9 mouse cellular contexts compared by ENCODE assay signal in the genomic region with DNA sequence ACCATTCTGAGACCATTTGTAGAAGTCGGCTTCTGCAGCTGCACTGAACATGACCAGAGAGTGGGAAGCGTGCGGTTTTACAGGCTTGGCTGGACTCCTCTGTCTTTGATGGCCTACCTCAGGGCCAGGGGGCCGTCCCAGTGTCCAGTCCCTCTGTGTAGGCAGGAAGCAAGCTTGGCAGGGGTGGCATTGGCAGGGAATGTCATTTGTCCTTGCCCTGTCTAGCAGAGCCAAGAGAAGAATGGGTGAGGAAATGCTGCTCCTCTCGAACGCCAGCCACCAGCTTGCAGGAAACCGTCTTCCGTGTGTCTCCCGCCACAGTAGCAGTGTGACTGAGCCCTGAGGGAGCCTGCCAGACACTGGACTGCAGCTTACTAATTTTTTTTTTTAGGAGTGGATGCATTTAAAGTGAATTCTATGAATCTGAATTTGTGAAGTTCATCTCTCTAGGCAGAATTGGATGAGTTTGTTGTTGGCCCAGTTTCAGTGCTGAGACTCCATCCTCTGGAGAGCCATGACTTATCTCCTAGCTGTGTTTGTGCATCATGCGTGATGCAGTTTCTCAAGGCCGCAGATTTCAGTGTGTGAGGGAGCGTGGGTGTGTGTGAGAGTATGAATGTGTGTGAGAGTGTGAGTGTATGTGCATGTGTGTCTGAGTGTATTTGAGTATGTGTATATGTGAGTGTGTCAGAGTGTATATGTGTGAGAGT. TPM values are rescaled to one million over a fixed set of nuclear protein-coding genes. Genes with fewer than 3 reads are reported as not detected.
A peak's percentile ranks its signal among the peaks of the same experiment; 100 is the strongest.
DNase-seq lines count a peak whose midpoint lies in the region; ATAC-seq lines count a peak whose summit lies in the region.
"Had no signal": no experiment of that assay in that cellular context is flagged by ENCODE, and none has a peak within 500 bp of the region (broad histone marks: within the 10 kb centered on the region; RNA-seq: fewer than 3 reads in every experiment).

No protein-coding gene starts in this region.

- no peak for ATAC-seq in megakaryocyte, adult 5-6 weeks (ENCODE audit: poor library complexity, severe bottlenecking)
- no peak for ATAC-seq in erythroblast, adult 5-6 weeks (replicated peaks; ENCODE audit: low FRiP score, poor library complexity, severe bottlenecking)

- 86% methylated on average over 12 of the region's 12 CpGs for WGBS in forebrain, embryonic 10.5 days

- no peaks in the 10 kb centered on the region for H3K27me3 ChIP-seq in megakaryocyte, embryonic 14.5 days (replicated peaks)
- H3K27me3 ChIP-seq in forebrain, embryonic 10.5 days (ENCODE audit: poor library complexity, severe bottlenecking) = no peaks in the 10 kb centered on the region

- H3K27ac ChIP-seq in forebrain, embryonic 10.5 days = no peak overlapping the region
- H3K27ac ChIP-seq: kidney, postnatal 0 days had no signal

- 0 out of 2 replicates have a peak, but pooled peaks cover 3% of the 10 kb centered on the region for H3K9me3 ChIP-seq in megakaryocyte, embryonic 14.5 days
- H3K9me3 ChIP-seq in forebrain, embryonic 10.5 days = peaks cover 15% of the 10 kb centered on the region

- peaks cover 64% of the 10 kb centered on the region for H3K36me3 ChIP-seq in megakaryocyte, embryonic 14.5 days (replicated peaks; ENCODE audit: low read length)
- H3K36me3 ChIP-seq in forebrain, embryonic 10.5 days (replicated peaks) = peaks cover 24% of the 10 kb centered on the region

- peak overlapping the region; percentile 86 for H3K4me3 ChIP-seq in megakaryocyte, embryonic 14.5 days (replicated peaks)
- no peak overlapping the region for H3K4me3 ChIP-seq in forebrain, embryonic 10.5 days

- peaks cover 85% of the 10 kb centered on the region for H3K4me1 ChIP-seq in megakaryocyte, embryonic 14.5 days
- no peaks in the 10 kb centered on the region for H3K4me1 ChIP-seq in forebrain, embryonic 10.5 days

- intact Hi-C loops in heart, postnatal 10 days (cut with DNase I) = no loop called here

- DNase-seq in cerebellum, adult 11 months = peak; percentile 38
- peak; percentile 26 to 31 for DNase-seq in heart, postnatal 10 days
- DNase-seq in lung, postnatal 10 days = peak; percentile 78
- no peak for DNase-seq in forebrain, embryonic 10.5 days (ENCODE audit: extremely low spot score, low spot score)
- no peak for DNase-seq in retina, postnatal 1 day

RNA-seq across cellular contexts. Expression of a gene that starts 12.8 kb away (rescaled TPM):
- polyA plus RNA-seq in megakaryocyte, embryonic 14.5 days (2012; ENCODE audit: insufficient read depth, low replicate concordance) = 1.3 and 1.4 TPM in 2 replicates
- total RNA-seq in megakaryocyte, adult 5-6 weeks (2015) = 19.9 and 23.7 TPM in 2 replicates
- total RNA-seq in megakaryocyte, adult 5-6 weeks (2017) = 8.1 and 9.6 TPM in 2 replicates
- total RNA-seq in heart, postnatal 10 days (2021) = 10 to 100 TPM; 15.8 to 19.8 TPM
- 1.7 and 4.0 TPM in 2 replicates for total RNA-seq in erythroblast, adult 5-6 weeks (2015; ENCODE audit: low replicate concordance)
- total RNA-seq in erythroblast, adult 5-6 weeks (2017; ENCODE audit: low replicate concordance) = 1.2 and 2.0 TPM in 2 replicates
- polyA plus RNA-seq in forebrain, embryonic 10.5 days (2016; fragmentation: Nextera tagmentation; extraction: Ambion mirVana) = 7.7 and 8.1 TPM in 2 replicates

Comparison
In these comparisons a context has a peak if more than half of its experiments do, and no peak if none do; other contexts are left out.
1. DNase-seq: peak in cerebellum, adult 11 months (single experiment), heart, postnatal 10 days (2 of 2) and lung, postnatal 10 days (single experiment); none in forebrain, embryonic 10.5 days (single experiment) and retina, postnatal 1 day (single experiment).